Mouse (Mus musculus) lung, postnatal 0 days (tissue): ENCODE measurements around the gene Apoe. TPM values are rescaled to one million over a fixed set of nuclear protein-coding genes. Genes with fewer than 3 reads are reported as not detected.
"Not testable (repeated sequence)": the region's sequence is repeated elsewhere in the genome, so short reads cannot be mapped to it uniquely, and the experiment has no call there.

Experiments used
- ATAC-seq: fragments of 200-750 bp; cut with Nextera tagmentation; 2 replicates; pipeline ENCODE4 v1.8.0; 2017; ENCODE audit warnings: moderate library complexity
- DNase-seq: peaks from one replicate; pipeline ENCODE4 v3.0.0-alpha.2; 2016; ENCODE audit warnings: low spot score
- H3K27ac ChIP-seq: fragments of 300-500 bp; sonication (generic); 2 replicates; pipeline ENCODE4 v1.5.1; 2014; ENCODE audit warnings: antibody characterized with exemption, mild to moderate bottlenecking, low read length, mixed read lengths
- H3K27me3 ChIP-seq: fragments of 300-500 bp; sonication (generic); replicated peaks from 2 replicates; pipeline ENCODE4 v1.6.1; 2014; ENCODE audit warnings: low read length, mixed read lengths; ENCODE audit not compliant: insufficient read depth
- H3K36me3 ChIP-seq: fragments of 300-500 bp; sonication (generic); 2 replicates; pipeline ENCODE4 v1.6.1; 2014; ENCODE audit warnings: low read length, mixed read lengths; ENCODE audit not compliant: insufficient read depth
- H3K4me1 ChIP-seq: fragments of 300-500 bp; sonication (generic); 2 replicates; pipeline ENCODE4 v1.6.1; 2014; ENCODE audit warnings: antibody characterized with exemption, low read depth, low read length, mixed read lengths; ENCODE audit not compliant: insufficient read depth
- H3K4me2 ChIP-seq: fragments of 300-500 bp; sonication (generic); replicated peaks from 2 replicates; pipeline ENCODE4 v1.6.1; 2014; ENCODE audit warnings: low read depth, mild to moderate bottlenecking, low read length, moderate library complexity, mixed read lengths
- H3K4me3 ChIP-seq: fragments of 300-500 bp; sonication (generic); 2 replicates; pipeline ENCODE4 v1.5.1; 2014; ENCODE audit warnings: low read depth, low read length
- H3K9ac ChIP-seq: fragments of 300-500 bp; sonication (generic); replicated peaks from 2 replicates; pipeline ENCODE4 v1.6.1; 2014; ENCODE audit warnings: low read depth, mild to moderate bottlenecking
- H3K9me3 ChIP-seq: fragments of 300-500 bp; sonication (generic); 2 replicates; pipeline ENCODE4 v1.6.1; 2016; ENCODE audit warnings: low read length, mixed read lengths
- CTCF ChIP-seq: IDR thresholded peaks from 2 replicates; pipeline ENCODE4 v1.5.1; 2016; ENCODE audit warnings: antibody characterized with exemption, mild to moderate bottlenecking
- EP300 ChIP-seq: IDR thresholded peaks from 2 replicates; pipeline ENCODE4 v1.6.1; 2016; ENCODE audit warnings: antibody characterized with exemption, mild to moderate bottlenecking, control low read depth
- WGBS: fragments of 180-500 bp; shearing (Covaris S2); extraction: QIAGEN DNeasy Blood & Tissue Kit; methylation state at CpG from one replicate; pipeline ENCODE4 v1.1.7; 2014; 5-methylcytosine and 5-hydroxymethylcytosine counted together
- polyA plus RNA-seq: library from polyadenylated mRNA; unstranded; fragments of >200 nt; fragmentation: Nextera tagmentation; extraction: Ambion mirVana; gene quantifications from 2 replicates; pipeline ENCODE4 v1.2.1, GENCODE M21; 2015

Gene Apoe
- polyA plus RNA-seq, 1 experiment from 2014 or later: 1,006 TPM

DNA sequence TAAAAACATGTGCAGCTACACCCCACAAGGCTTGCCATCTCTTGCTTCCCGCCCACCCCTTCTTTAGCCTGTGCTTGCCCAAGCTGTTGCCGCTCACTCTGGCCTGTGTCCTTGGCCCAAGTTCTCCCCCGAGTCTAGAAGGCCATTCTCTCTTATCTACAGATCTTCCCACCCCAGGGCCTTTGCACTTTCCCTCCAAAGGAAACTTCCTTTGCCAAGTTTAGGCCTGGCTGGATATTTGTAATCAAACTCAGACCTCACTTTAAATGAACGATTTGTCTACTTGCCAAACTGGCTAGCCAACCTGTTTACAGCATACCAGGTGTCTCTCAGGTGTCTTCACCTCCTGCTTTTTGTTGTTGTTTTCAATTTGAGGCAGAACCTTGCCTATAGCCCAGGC, 8.1 kb downstream of the Apoe start:
- peaks cover 13% of the 10 kb centered on the region; the same call in 1 of the 2 replicates for H3K4me1 ChIP-seq
- peak overlapping the region; percentile 81; the same call in 1 of the 2 replicates for H3K27ac ChIP-seq
- ATAC-seq (no peak), DNase-seq (no peak)
- 73% methylated on average over 4 of the region's 4 CpGs for WGBS
- H3K9me3 ChIP-seq: no peaks in the 10 kb centered on the region
- no peaks in the 10 kb centered on the region for H3K27me3 ChIP-seq
- H3K9ac ChIP-seq: no peak overlapping the region
- H3K4me2 ChIP-seq: no peak overlapping the region
- no peak overlapping the region for H3K4me3 ChIP-seq
- no peaks in the 10 kb centered on the region for H3K36me3 ChIP-seq
- no peak for TF ChIP-seq CTCF
- no peak for TF ChIP-seq EP300

DNA sequence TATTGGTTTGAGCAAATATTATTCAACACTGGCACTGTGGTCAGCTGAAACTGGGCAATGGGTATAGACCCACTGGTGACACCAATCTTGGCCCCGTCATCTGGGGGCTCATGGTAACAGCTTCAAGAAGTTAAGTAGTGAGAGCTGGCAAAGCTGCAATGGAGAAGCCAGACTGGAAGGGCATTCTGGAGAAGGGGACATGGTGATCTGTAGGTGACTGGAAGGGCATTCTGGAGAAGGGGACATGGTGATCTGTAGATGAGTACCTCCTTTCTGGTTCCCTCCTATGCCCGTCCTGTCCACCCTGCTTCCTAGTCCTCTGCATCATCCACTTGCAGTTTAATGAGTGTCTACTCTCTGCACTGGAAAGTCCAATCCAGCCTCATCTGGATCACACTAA, 10.4 kb downstream of the Apoe start:
- no peak for DNase-seq
- no peak for TF ChIP-seq EP300
- TF ChIP-seq CTCF: no peak
- H3K4me3 ChIP-seq: no peak overlapping the region
- H3K27me3 ChIP-seq: no peaks in the 10 kb centered on the region
- WGBS: 89% methylated on average over 2 of the region's 2 CpGs
- H3K9ac ChIP-seq: no peak overlapping the region
- H3K27ac ChIP-seq: no peak overlapping the region
- no peaks in the 10 kb centered on the region for H3K36me3 ChIP-seq
- no peaks in the 10 kb centered on the region for H3K9me3 ChIP-seq
- peaks cover 5% of the 10 kb centered on the region; the same call in 1 of the 2 replicates for H3K4me1 ChIP-seq
- no peak for ATAC-seq
- no peak overlapping the region for H3K4me2 ChIP-seq

DNA sequence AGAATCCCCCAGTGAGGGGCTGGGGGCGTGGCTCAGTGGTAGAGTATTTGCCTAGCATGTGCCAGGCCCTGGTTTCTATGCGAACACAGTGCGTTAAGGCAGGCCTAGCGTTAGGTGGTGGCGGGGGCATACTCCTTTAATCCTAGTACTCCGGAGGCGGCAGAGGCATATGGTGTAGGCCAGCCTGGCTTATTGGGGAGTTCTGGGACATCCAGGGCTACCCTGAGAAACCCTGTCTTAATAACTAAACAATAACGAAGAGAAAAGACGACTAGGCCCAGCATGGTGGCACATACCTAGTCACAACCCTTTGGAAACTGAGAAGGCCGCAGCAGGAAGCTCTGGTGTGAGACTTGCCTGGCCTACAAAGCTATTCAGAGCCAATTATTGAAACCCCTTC, 10.9 kb downstream of the Apoe start:
- Histone ChIP-seq H3K4me3 (no peak overlapping the region), H3K4me2 (no peak overlapping the region), H3K4me1 (peaks cover 8% of the 10 kb centered on the region; the same call in 1 of the 2 replicates), H3K9ac (no peak overlapping the region), H3K27ac (no peak overlapping the region), H3K9me3 (no peaks in the 10 kb centered on the region), H3K36me3 (no peaks in the 10 kb centered on the region), H3K27me3 (no peaks in the 10 kb centered on the region)
- no peak for TF ChIP-seq CTCF
- WGBS: 91% methylated on average over 10 of the region's 10 CpGs
- ATAC-seq (no peak), DNase-seq (no peak)

DNA sequence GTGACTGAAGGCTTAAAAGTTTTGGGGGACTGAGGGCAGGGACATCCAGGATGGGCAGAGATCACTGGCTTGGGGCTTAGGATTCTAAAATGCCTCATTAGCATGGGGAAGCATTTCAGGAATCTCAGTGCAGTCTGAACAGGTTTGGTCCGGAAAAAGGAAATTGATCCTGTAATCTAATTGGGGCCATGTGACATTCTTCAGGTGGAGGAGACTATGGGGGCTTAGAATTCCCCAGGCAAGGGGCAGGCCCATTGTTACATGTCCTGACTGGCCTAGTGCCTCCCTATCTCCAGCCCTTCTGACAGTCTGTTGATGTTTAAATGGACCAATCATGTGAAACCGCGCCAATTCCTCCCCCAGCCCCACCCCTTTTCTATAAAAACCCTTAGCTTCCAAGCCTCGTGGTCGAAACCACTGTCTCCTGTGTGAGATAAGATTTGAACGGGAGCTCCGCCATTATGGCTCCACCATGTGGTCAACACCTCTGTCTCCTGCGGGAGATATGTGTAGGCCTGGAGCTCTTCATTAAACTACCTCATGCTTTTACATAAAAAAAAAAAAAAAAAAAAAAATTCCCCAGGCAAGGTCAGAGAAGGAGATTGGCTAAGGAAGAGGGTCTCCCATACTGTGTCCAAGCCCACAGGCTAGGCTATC, 11.9 kb downstream of the Apoe start:
- not testable (repeated sequence) for ATAC-seq
- 61% methylated on average over 8 of the region's 8 CpGs for WGBS

DNA sequence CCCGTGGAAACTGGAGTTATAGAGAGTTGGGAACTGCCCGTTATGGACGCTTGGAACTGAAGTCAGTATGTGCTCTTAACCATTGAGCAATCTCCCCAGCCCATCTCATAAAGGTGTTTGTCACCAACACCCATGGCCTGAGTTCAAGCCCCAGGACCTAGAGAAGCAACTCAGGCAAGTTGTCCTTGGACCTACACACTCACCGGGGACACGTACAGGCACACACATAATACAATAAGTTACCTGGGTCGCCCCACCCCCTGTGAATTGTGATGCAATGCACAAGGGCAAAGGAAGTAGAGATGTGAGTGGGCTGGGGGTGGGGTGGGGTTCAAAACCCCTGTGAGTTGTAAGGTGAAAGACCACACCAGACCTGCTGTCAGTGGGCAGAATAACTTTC, 12.5 kb downstream of the Apoe start:
- H3K9ac ChIP-seq: no peak overlapping the region
- no peaks in the 10 kb centered on the region for H3K9me3 ChIP-seq
- H3K27ac ChIP-seq: no peak overlapping the region
- no peaks in the 10 kb centered on the region for H3K27me3 ChIP-seq
- DNase-seq: no peak
- ATAC-seq: no peak
- WGBS: 74% methylated on average over 6 of the region's 6 CpGs
- H3K36me3 ChIP-seq: no peaks in the 10 kb centered on the region
- TF ChIP-seq EP300 (no peak), CTCF (no peak)
- H3K4me2 ChIP-seq: no peak overlapping the region
- no peak overlapping the region for H3K4me3 ChIP-seq
- peaks cover 7% of the 10 kb centered on the region; the same call in 1 of the 2 replicates for H3K4me1 ChIP-seq

More for the DNA sequence above, 11.9 kb downstream of the Apoe start:
- not testable (repeated sequence) for DNase-seq, H3K27ac ChIP-seq, H3K4me3 ChIP-seq, H3K27me3 ChIP-seq, H3K9ac ChIP-seq, H3K9me3 ChIP-seq, H3K36me3 ChIP-seq, H3K4me2 ChIP-seq
- H3K4me1 ChIP-seq: peaks cover 11% of the 10 kb centered on the region; the same call in 1 of the 2 replicates

DNA sequence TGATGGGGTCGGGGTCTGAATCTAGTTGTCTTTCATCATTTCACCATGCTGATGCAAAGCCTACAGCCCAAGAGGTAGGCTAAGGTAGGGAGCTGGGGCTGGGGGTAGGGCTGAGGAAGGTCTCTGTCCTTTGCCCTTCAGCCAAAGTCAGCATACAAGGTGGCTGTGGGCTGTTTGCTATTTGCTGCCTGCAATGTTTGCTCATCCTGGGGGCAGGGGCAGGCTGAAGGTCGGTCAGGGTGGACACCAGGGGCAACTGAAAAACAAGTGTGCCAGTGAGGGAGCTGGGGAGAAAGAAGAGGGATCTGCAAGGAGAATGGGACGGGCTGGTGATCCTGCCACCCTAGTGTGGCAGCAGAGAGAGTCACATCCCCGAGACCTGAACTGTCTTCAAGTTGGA, 13.6 kb downstream of the Apoe start:
- ATAC-seq: no peak
- WGBS: 53% methylated on average over 4 of the region's 4 CpGs

More for the DNA sequence above, 13.6 kb downstream of the Apoe start:
- TF ChIP-seq CTCF (no peak), EP300 (no peak)
- no peaks in the 10 kb centered on the region for H3K9me3 ChIP-seq
- DNase-seq: no peak
- no peak overlapping the region for H3K27ac ChIP-seq
- no peaks in the 10 kb centered on the region for H3K36me3 ChIP-seq
- no peaks in the 10 kb centered on the region for H3K27me3 ChIP-seq
- H3K4me1 ChIP-seq: peaks cover 7% of the 10 kb centered on the region; the same call in 1 of the 2 replicates
- no peak overlapping the region for H3K9ac ChIP-seq
- no peak overlapping the region for H3K4me3 ChIP-seq
- no peak overlapping the region for H3K4me2 ChIP-seq
